Mouse (Mus musculus) cerebellum, postnatal 25 days (tissue): ENCODE results near the gene Unc5b.

Source experiments
- DNase-seq, 2 experiments: peaks; one replicate each; pipeline ENCODE4 v3.0.0; 2021; ENCODE audit warnings: mixed read lengths in 2 of 2

Gene Unc5b

DNA sequence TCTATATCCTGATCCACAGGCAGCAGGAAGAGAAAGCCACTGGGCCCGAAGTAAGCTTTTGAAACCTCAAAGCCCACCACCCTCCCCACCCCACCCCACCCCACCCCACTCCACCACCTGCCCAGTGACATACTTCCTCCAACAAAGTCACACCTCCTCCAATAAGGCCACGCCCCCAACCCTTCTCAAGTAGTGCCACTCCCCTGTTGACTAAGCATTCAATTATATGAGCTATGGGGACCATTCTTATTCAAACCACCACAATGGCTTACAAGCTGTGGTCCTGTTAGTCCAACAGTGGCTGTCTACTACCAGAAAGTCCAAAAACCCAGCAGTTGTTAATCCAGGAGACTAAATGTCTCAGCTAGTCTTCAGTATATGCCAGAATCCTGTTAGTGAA, 112.9 kb downstream of the Unc5b start:
- no peak for DNase-seq

GRCm38 (mm10) chr10:60716449-60716848, 114.9 kb downstream of the Unc5b start:
- no peak for DNase-seq
